Mouse (Mus musculus): ENCODE measurements around the gene Hist1h2br.

- TF ChIP-seq CTCF (IDR thresholded peaks at IDR 0.05; ENCODE audit: control insufficient read depth, insufficient read depth, insufficient replicate concordance, low read depth, low read length) (no peak), POLR2A (IDR thresholded peaks at IDR 0.05; ENCODE audit: control insufficient read depth, low read depth, low read length) (no peak)
Observed at GRCm38 (mm10) chr13:21828511-21828910, 5.0 kb upstream of the Hist1h2br start.

All from testis, adult 2 months (tissue).